Mouse (Mus musculus) heart, embryonic 12.5 days (tissue): ENCODE results near the gene Hdac9. TPM values are rescaled to one million over a fixed set of nuclear protein-coding genes. Genes with fewer than 3 reads are reported as not detected.

Experiments
- ATAC-seq: fragments of 200-750 bp; cut with Nextera tagmentation; 2 replicates; pipeline ENCODE4 v1.8.0; 2017; ENCODE audit warnings: moderate TSS enrichment, moderate library complexity; ENCODE audit not compliant: insufficient number of reproducible peaks, low FRiP score
- H3K27ac ChIP-seq: fragments of 300-500 bp; sonication (generic); 2 replicates; pipeline ENCODE4 v1.5.1; 2016; ENCODE audit warnings: mild to moderate bottlenecking, moderate library complexity; ENCODE audit not compliant: poor library complexity, severe bottlenecking
- H3K27me3 ChIP-seq: fragments of 300-500 bp; sonication (generic); replicated peaks from 2 replicates; pipeline ENCODE4 v1.6.1; 2016; ENCODE audit warnings: mild to moderate bottlenecking, moderate library complexity
- H3K36me3 ChIP-seq: fragments of 300-500 bp; sonication (generic); 2 replicates; pipeline ENCODE4 v1.6.1; 2016; ENCODE audit warnings: mild to moderate bottlenecking, moderate library complexity
- H3K4me1 ChIP-seq: fragments of 300-500 bp; sonication (generic); replicated peaks from 2 replicates; pipeline ENCODE4 v1.6.1; 2016; ENCODE audit warnings: mild to moderate bottlenecking
- H3K4me2 ChIP-seq: fragments of 300-500 bp; sonication (generic); 2 replicates; pipeline ENCODE4 v1.6.1; 2016; ENCODE audit warnings: mild to moderate bottlenecking, moderate library complexity
- H3K4me3 ChIP-seq: fragments of 300-500 bp; sonication (generic); 2 replicates; pipeline ENCODE4 v1.5.1; 2016; ENCODE audit warnings: mild to moderate bottlenecking
- H3K9ac ChIP-seq: fragments of 300-500 bp; sonication (generic); 2 replicates; pipeline ENCODE4 v1.6.1; 2016; ENCODE audit warnings: mild to moderate bottlenecking, moderate library complexity
- H3K9me3 ChIP-seq: fragments of 300-500 bp; sonication (generic); replicated peaks from 2 replicates; pipeline ENCODE4 v1.6.1; 2016; ENCODE audit warnings: mild to moderate bottlenecking, moderate library complexity
- WGBS: fragments of 180-500 bp; shearing (Covaris S2); methylation state at CpG from one replicate; pipeline ENCODE4 v1.1.7; 2016; 5-methylcytosine and 5-hydroxymethylcytosine counted together
- polyA plus RNA-seq: library from polyadenylated mRNA; unstranded; fragments of >200 nt; fragmentation: Nextera tagmentation; extraction: Ambion mirVana; gene quantifications from 2 replicates; pipeline ENCODE4 v1.2.1, GENCODE M21; 2016

Hdac9 gene
- polyA plus RNA-seq, 1 experiment from 2014 or later, result 28.9 TPM

GRCm38 (mm10) chr12:34871028-34871427 lies 45.9 kb downstream of the Hdac9 start:
- H3K27me3 ChIP-seq, result no peaks in the 10 kb centered on the region
- H3K27ac ChIP-seq, result no peak overlapping the region
- H3K36me3 ChIP-seq, result no peaks in the 10 kb centered on the region
- H3K4me1 ChIP-seq, result no peaks in the 10 kb centered on the region
- H3K4me3 ChIP-seq, result no peak overlapping the region
- WGBS, result 74% methylated on average over 7 of the region's 7 CpGs
- no peaks in the 10 kb centered on the region for H3K9me3 ChIP-seq
- H3K9ac ChIP-seq, result no peak overlapping the region
- no peak overlapping the region for H3K4me2 ChIP-seq
- ATAC-seq, result no peak

- Histone ChIP-seq H3K9ac (no peak overlapping the region), H3K27ac (no peak overlapping the region), H3K4me2 (no peak overlapping the region), H3K27me3 (no peaks in the 10 kb centered on the region), H3K9me3 (no peaks in the 10 kb centered on the region), H3K36me3 (no peaks in the 10 kb centered on the region), H3K4me1 (no peaks in the 10 kb centered on the region; the same call in 1 of the 2 replicates), H3K4me3 (no peak overlapping the region)
- no peak for ATAC-seq
- 88% methylated on average over 4 of the region's 4 CpGs for WGBS
These were observed 75.7 kb downstream of the Hdac9 start for GRCm38 (mm10) chr12:34841196-34841595.

- H3K9me3 ChIP-seq, result no peaks in the 10 kb centered on the region
- no peak overlapping the region for H3K4me2 ChIP-seq
- WGBS, result 80% methylated on average over 5 of the region's 5 CpGs
- no peaks in the 10 kb centered on the region for H3K27me3 ChIP-seq
- ATAC-seq, result no peak
- no peak overlapping the region for H3K9ac ChIP-seq
- no peak overlapping the region for H3K27ac ChIP-seq
- no peak overlapping the region for H3K4me3 ChIP-seq
- H3K36me3 ChIP-seq, result no peaks in the 10 kb centered on the region
- no peaks in the 10 kb centered on the region; the same call in 1 of the 2 replicates for H3K4me1 ChIP-seq
These were observed 79.6 kb downstream of the Hdac9 start for GRCm38 (mm10) chr12:34837318-34837717.

- Histone ChIP-seq H3K27ac (no peak overlapping the region), H3K4me1 (no peaks in the 10 kb centered on the region; the same call in 1 of the 2 replicates), H3K9ac (no peak overlapping the region), H3K9me3 (no peaks in the 10 kb centered on the region), H3K4me2 (no peak overlapping the region), H3K27me3 (no peaks in the 10 kb centered on the region), H3K4me3 (no peak overlapping the region), H3K36me3 (no peaks in the 10 kb centered on the region)
- no peak for ATAC-seq
- WGBS, result 80% methylated on average over 1 of the region's 1 CpGs
These were observed 80.0 kb downstream of the Hdac9 start for GRCm38 (mm10) chr12:34836864-34837263.

GRCm38 (mm10) chr12:34836085-34836484 lies 80.8 kb downstream of the Hdac9 start:
- Histone ChIP-seq H3K9me3 (no peaks in the 10 kb centered on the region), H3K9ac (no peak overlapping the region), H3K27me3 (no peaks in the 10 kb centered on the region), H3K27ac (no peak overlapping the region), H3K4me1 (no peaks in the 10 kb centered on the region; the same call in 1 of the 2 replicates), H3K4me3 (no peak overlapping the region), H3K36me3 (no peaks in the 10 kb centered on the region), H3K4me2 (no peak overlapping the region)
- 82% methylated on average over 1 of the region's 1 CpGs for WGBS
- no peak for ATAC-seq

- 56% methylated on average over 3 of the region's 3 CpGs for WGBS
These were observed 81.4 kb downstream of the Hdac9 start for GRCm38 (mm10) chr12:34835493-34835892.

GRCm38 (mm10) chr12:34828684-34829083 lies 88.2 kb downstream of the Hdac9 start:
- no peaks in the 10 kb centered on the region for H3K36me3 ChIP-seq
- no peaks in the 10 kb centered on the region for H3K27me3 ChIP-seq
- no peaks in the 10 kb centered on the region for H3K4me1 ChIP-seq
- ATAC-seq, result no peak
- no peak overlapping the region for H3K4me2 ChIP-seq
- H3K9me3 ChIP-seq, result no peaks in the 10 kb centered on the region
- no peak overlapping the region for H3K9ac ChIP-seq
- no peak overlapping the region for H3K4me3 ChIP-seq
- no peak overlapping the region for H3K27ac ChIP-seq
- WGBS, result 79% methylated on average over 3 of the region's 3 CpGs

More at GRCm38 (mm10) chr12:34835493-34835892, 81.4 kb downstream of the Hdac9 start:
- no peak overlapping the region for H3K9ac ChIP-seq
- no peaks in the 10 kb centered on the region for H3K36me3 ChIP-seq
- no peaks in the 10 kb centered on the region for H3K9me3 ChIP-seq
- no peak overlapping the region for H3K4me2 ChIP-seq
- no peaks in the 10 kb centered on the region; the same call in 1 of the 2 replicates for H3K4me1 ChIP-seq
- H3K27me3 ChIP-seq, result no peaks in the 10 kb centered on the region
- H3K27ac ChIP-seq, result no peak overlapping the region
- no peak for ATAC-seq
- no peak overlapping the region for H3K4me3 ChIP-seq

- H3K4me2 ChIP-seq, result no peak overlapping the region
- H3K4me1 ChIP-seq, result no peaks in the 10 kb centered on the region
- no peaks in the 10 kb centered on the region for H3K36me3 ChIP-seq
- no peak overlapping the region for H3K27ac ChIP-seq
- H3K9ac ChIP-seq, result no peak overlapping the region
- H3K4me3 ChIP-seq, result no peak overlapping the region
- WGBS, result 86% methylated on average over 4 of the region's 4 CpGs
- no peaks in the 10 kb centered on the region for H3K27me3 ChIP-seq
- H3K9me3 ChIP-seq, result no peaks in the 10 kb centered on the region
- ATAC-seq, result no peak
These were observed 90.0 kb downstream of the Hdac9 start for GRCm38 (mm10) chr12:34826931-34827330.

GRCm38 (mm10) chr12:34820229-34820628 lies 96.7 kb downstream of the Hdac9 start:
- H3K27me3 ChIP-seq, result no peaks in the 10 kb centered on the region
- no peak overlapping the region for H3K4me3 ChIP-seq
- 58% methylated on average over 6 of the region's 6 CpGs for WGBS
- no peak overlapping the region for H3K9ac ChIP-seq
- H3K27ac ChIP-seq, result no peak overlapping the region
- H3K4me2 ChIP-seq, result no peak overlapping the region
- no peaks in the 10 kb centered on the region for H3K4me1 ChIP-seq
- no peak for ATAC-seq
- no peaks in the 10 kb centered on the region for H3K9me3 ChIP-seq
- H3K36me3 ChIP-seq, result no peaks in the 10 kb centered on the region

GRCm38 (mm10) chr12:34811673-34812613 lies 105.0 kb downstream of the Hdac9 start:
- ATAC-seq, result no peak
- no peak overlapping the region for H3K4me2 ChIP-seq
- H3K4me1 ChIP-seq, result no peaks in the 10 kb centered on the region
- 52% methylated on average over 10 of the region's 10 CpGs for whole genome bisulfite sequencing
- no peak overlapping the region for H3K27ac ChIP-seq
- no peaks in the 10 kb centered on the region for H3K27me3 ChIP-seq
- H3K9me3 ChIP-seq, result no peaks in the 10 kb centered on the region
- H3K9ac ChIP-seq, result no peak overlapping the region
- no peaks in the 10 kb centered on the region for H3K36me3 ChIP-seq
- H3K4me3 ChIP-seq, result no peak overlapping the region

- Histone ChIP-seq H3K27ac (no peak overlapping the region), H3K9me3 (no peaks in the 10 kb centered on the region), H3K4me3 (no peak overlapping the region), H3K9ac (no peak overlapping the region), H3K36me3 (no peaks in the 10 kb centered on the region), H3K27me3 (no peaks in the 10 kb centered on the region), H3K4me2 (no peak overlapping the region), H3K4me1 (no peaks in the 10 kb centered on the region)
- WGBS, result 74% methylated on average over 2 of the region's 2 CpGs
- ATAC-seq, result no peak
These were observed 106.7 kb downstream of the Hdac9 start for GRCm38 (mm10) chr12:34810221-34810620.
